Mouse (Mus musculus): ENCODE measurements around the gene Limk2. TPM values are rescaled to one million over a fixed set of nuclear protein-coding genes. Genes with fewer than 3 reads are reported as not detected.

The Limk2 gene
- polyA plus RNA-seq, 1 experiment from 2014 or later, result 161 TPM

- Histone ChIP-seq H3K27ac (ENCODE audit: low read depth, low read length) (no peak overlapping the region), H3K4me2 (ENCODE audit: low read depth, low read length) (no peak overlapping the region)
- no peak for ATAC-seq (ENCODE audit: low read depth)
Measured at GRCm38 (mm10) chr11:3398318-3398717, 10.7 kb downstream of the Limk2 start.

GRCm38 (mm10) chr11:3396562-3396961 is 12.4 kb downstream of the Limk2 start:
- Histone ChIP-seq H3K9ac (replicated peaks; ENCODE audit: low read depth, low read length) (no peak overlapping the region), H3K36me3 (ENCODE audit: control insufficient read depth, insufficient read depth, low read length) (no peaks in the 10 kb centered on the region)

More at GRCm38 (mm10) chr11:3398318-3398717, 10.7 kb downstream of the Limk2 start:
- no peak overlapping the region for H3K9ac ChIP-seq (replicated peaks; ENCODE audit: low read depth, low read length)
- H3K4me3 ChIP-seq (ENCODE audit: low read depth, low read length), result no peak overlapping the region
- H3K4me1 ChIP-seq (ENCODE audit: control insufficient read depth, insufficient read depth, low read length), result no peaks in the 10 kb centered on the region
- no peaks in the 10 kb centered on the region for H3K36me3 ChIP-seq (ENCODE audit: control insufficient read depth, insufficient read depth, low read length)
- H3K9me3 ChIP-seq (ENCODE audit: control insufficient read depth, low read length), result no peaks in the 10 kb centered on the region
- 33% methylated on average over 1 of the region's 1 CpGs for WGBS
- H3K27me3 ChIP-seq (ENCODE audit: control insufficient read depth, insufficient read depth, low read length), result no peaks in the 10 kb centered on the region

GRCm38 (mm10) chr11:3396091-3396490 is 12.9 kb downstream of the Limk2 start:
- no peak overlapping the region for H3K4me3 ChIP-seq (ENCODE audit: low read depth, low read length)
- H3K9me3 ChIP-seq (ENCODE audit: control insufficient read depth, low read length), result no peaks in the 10 kb centered on the region
- ATAC-seq (ENCODE audit: low read depth), result peak; percentile 84; the same call in 1 of the 2 replicates
- H3K36me3 ChIP-seq (ENCODE audit: control insufficient read depth, insufficient read depth, low read length), result no peaks in the 10 kb centered on the region
- no peaks in the 10 kb centered on the region for H3K27me3 ChIP-seq (ENCODE audit: control insufficient read depth, insufficient read depth, low read length)
- H3K4me1 ChIP-seq (ENCODE audit: control insufficient read depth, insufficient read depth, low read length), result no peaks in the 10 kb centered on the region
- H3K4me2 ChIP-seq (ENCODE audit: low read depth, low read length), result no peak overlapping the region
- 31% methylated on average over 3 of the region's 3 CpGs for WGBS
- H3K9ac ChIP-seq (replicated peaks; ENCODE audit: low read depth, low read length), result no peak overlapping the region
- H3K27ac ChIP-seq (ENCODE audit: low read depth, low read length), result peak overlapping the region; percentile 66

More at GRCm38 (mm10) chr11:3396562-3396961, 12.4 kb downstream of the Limk2 start:
- no peak overlapping the region for H3K4me3 ChIP-seq (ENCODE audit: low read depth, low read length)
- H3K27ac ChIP-seq (ENCODE audit: low read depth, low read length), result peak overlapping the region; percentile 66
- no peaks in the 10 kb centered on the region for H3K27me3 ChIP-seq (ENCODE audit: control insufficient read depth, insufficient read depth, low read length)
- H3K4me1 ChIP-seq (ENCODE audit: control insufficient read depth, insufficient read depth, low read length), result no peaks in the 10 kb centered on the region
- no peaks in the 10 kb centered on the region for H3K9me3 ChIP-seq (ENCODE audit: control insufficient read depth, low read length)
- H3K4me2 ChIP-seq (ENCODE audit: low read depth, low read length), result no peak overlapping the region
- peak; percentile 76; the same call in 1 of the 2 replicates for ATAC-seq (ENCODE audit: low read depth)
- 12% methylated on average over 8 of the region's 8 CpGs for WGBS

GRCm38 (mm10) chr11:3394520-3394919 is 14.5 kb downstream of the Limk2 start:
- H3K9me3 ChIP-seq (ENCODE audit: control insufficient read depth, low read length), result no peaks in the 10 kb centered on the region
- H3K36me3 ChIP-seq (ENCODE audit: control insufficient read depth, insufficient read depth, low read length), result no peaks in the 10 kb centered on the region
- no peaks in the 10 kb centered on the region for H3K4me1 ChIP-seq (ENCODE audit: control insufficient read depth, insufficient read depth, low read length)
- H3K27ac ChIP-seq (ENCODE audit: low read depth, low read length), result no peak overlapping the region
- H3K4me3 ChIP-seq (ENCODE audit: low read depth, low read length), result no peak overlapping the region
- H3K27me3 ChIP-seq (ENCODE audit: control insufficient read depth, insufficient read depth, low read length), result no peaks in the 10 kb centered on the region
- no peak overlapping the region for H3K9ac ChIP-seq (replicated peaks; ENCODE audit: low read depth, low read length)
- no peak overlapping the region for H3K4me2 ChIP-seq (ENCODE audit: low read depth, low read length)
- no peak for ATAC-seq (ENCODE audit: low read depth)
- WGBS, result 37% methylated on average over 5 of the region's 5 CpGs

- Histone ChIP-seq H3K9ac (replicated peaks; ENCODE audit: low read depth, low read length) (no peak overlapping the region), H3K4me3 (ENCODE audit: low read depth, low read length) (no peak overlapping the region), H3K4me2 (ENCODE audit: low read depth, low read length) (no peak overlapping the region), H3K9me3 (ENCODE audit: control insufficient read depth, low read length) (no peaks in the 10 kb centered on the region), H3K36me3 (ENCODE audit: control insufficient read depth, insufficient read depth, low read length) (no peaks in the 10 kb centered on the region), H3K27ac (ENCODE audit: low read depth, low read length) (no peak overlapping the region), H3K27me3 (ENCODE audit: control insufficient read depth, insufficient read depth, low read length) (no peaks in the 10 kb centered on the region), H3K4me1 (ENCODE audit: control insufficient read depth, insufficient read depth, low read length) (no peaks in the 10 kb centered on the region)
- WGBS, result 86% methylated on average over 8 of the region's 8 CpGs
- ATAC-seq (ENCODE audit: low read depth), result no peak
Measured at GRCm38 (mm10) chr11:3392526-3392925, 16.5 kb downstream of the Limk2 start.

GRCm38 (mm10) chr11:3390789-3391188 is 18.2 kb downstream of the Limk2 start:
- no peak overlapping the region for H3K4me3 ChIP-seq (ENCODE audit: low read depth, low read length)
- H3K9ac ChIP-seq (replicated peaks; ENCODE audit: low read depth, low read length), result no peak overlapping the region
- no peaks in the 10 kb centered on the region for H3K36me3 ChIP-seq (ENCODE audit: control insufficient read depth, insufficient read depth, low read length)
- ATAC-seq (ENCODE audit: low read depth), result no peak
- no peak overlapping the region for H3K4me2 ChIP-seq (ENCODE audit: low read depth, low read length)
- H3K9me3 ChIP-seq (ENCODE audit: control insufficient read depth, low read length), result no peaks in the 10 kb centered on the region
- WGBS, result 95% methylated on average over 5 of the region's 5 CpGs
- no peak overlapping the region for H3K27ac ChIP-seq (ENCODE audit: low read depth, low read length)
- no peaks in the 10 kb centered on the region for H3K4me1 ChIP-seq (ENCODE audit: control insufficient read depth, insufficient read depth, low read length)
- no peaks in the 10 kb centered on the region for H3K27me3 ChIP-seq (ENCODE audit: control insufficient read depth, insufficient read depth, low read length)

GRCm38 (mm10) chr11:3389996-3390395 is 19.0 kb downstream of the Limk2 start:
- ATAC-seq (ENCODE audit: low read depth), result no peak
- WGBS, result 84% methylated on average over 5 of the region's 5 CpGs
- no peak overlapping the region for H3K4me2 ChIP-seq (ENCODE audit: low read depth, low read length)

GRCm38 (mm10) chr11:3387482-3388196 is 21.4 kb downstream of the Limk2 start:
- Histone ChIP-seq H3K27ac (ENCODE audit: low read depth, low read length) (no peak overlapping the region), H3K9me3 (ENCODE audit: control insufficient read depth, low read length) (no peaks in the 10 kb centered on the region), H3K4me2 (ENCODE audit: low read depth, low read length) (no peak overlapping the region), H3K9ac (replicated peaks; ENCODE audit: low read depth, low read length) (no peak overlapping the region), H3K4me3 (ENCODE audit: low read depth, low read length) (no peak overlapping the region), H3K36me3 (ENCODE audit: control insufficient read depth, insufficient read depth, low read length) (no peaks in the 10 kb centered on the region), H3K4me1 (ENCODE audit: control insufficient read depth, insufficient read depth, low read length) (no peaks in the 10 kb centered on the region), H3K27me3 (ENCODE audit: control insufficient read depth, insufficient read depth, low read length) (no peaks in the 10 kb centered on the region)
- no peak for ATAC-seq (ENCODE audit: low read depth)
- WGBS, result 82% methylated on average over 6 of the region's 6 CpGs

More at GRCm38 (mm10) chr11:3389996-3390395, 19.0 kb downstream of the Limk2 start:
- Histone ChIP-seq H3K4me3 (ENCODE audit: low read depth, low read length) (no peak overlapping the region), H3K9ac (replicated peaks; ENCODE audit: low read depth, low read length) (no peak overlapping the region), H3K9me3 (ENCODE audit: control insufficient read depth, low read length) (no peaks in the 10 kb centered on the region), H3K4me1 (ENCODE audit: control insufficient read depth, insufficient read depth, low read length) (no peaks in the 10 kb centered on the region), H3K27me3 (ENCODE audit: control insufficient read depth, insufficient read depth, low read length) (no peaks in the 10 kb centered on the region), H3K27ac (ENCODE audit: low read depth, low read length) (no peak overlapping the region), H3K36me3 (ENCODE audit: control insufficient read depth, insufficient read depth, low read length) (no peaks in the 10 kb centered on the region)

- H3K27ac ChIP-seq (ENCODE audit: low read depth, low read length), result no peak overlapping the region
Measured at GRCm38 (mm10) chr11:3386941-3387368, 22.0 kb downstream of the Limk2 start.

More at GRCm38 (mm10) chr11:3386941-3387368, 22.0 kb downstream of the Limk2 start:
- ATAC-seq (ENCODE audit: low read depth), result peak; percentile 89
- Histone ChIP-seq H3K4me1 (ENCODE audit: control insufficient read depth, insufficient read depth, low read length) (no peaks in the 10 kb centered on the region), H3K9ac (replicated peaks; ENCODE audit: low read depth, low read length) (no peak overlapping the region), H3K36me3 (ENCODE audit: control insufficient read depth, insufficient read depth, low read length) (no peaks in the 10 kb centered on the region), H3K4me3 (ENCODE audit: low read depth, low read length) (no peak overlapping the region), H3K27me3 (ENCODE audit: control insufficient read depth, insufficient read depth, low read length) (no peaks in the 10 kb centered on the region), H3K4me2 (ENCODE audit: low read depth, low read length) (no peak overlapping the region), H3K9me3 (ENCODE audit: control insufficient read depth, low read length) (no peaks in the 10 kb centered on the region)
- 37% methylated on average over 4 of the region's 4 CpGs for WGBS

Data from neural tube, embryonic 14.5 days (tissue).